Mouse (Mus musculus): ENCODE results near the gene Slc39a11.

Slc39a11 gene

GRCm38 (mm10) chr11:113510969-113511625 is 138.8 kb downstream of the Slc39a11 start:
- DNase-seq (ENCODE audit: low read depth, low spot score): no peak

GRCm38 (mm10) chr11:113510249-113510648 is 139.6 kb downstream of the Slc39a11 start:
- no peak for DNase-seq (ENCODE audit: low read depth, low spot score)

- no peak for DNase-seq (ENCODE audit: low read depth, low spot score)
Measured at GRCm38 (mm10) chr11:113507716-113508480, 142.0 kb downstream of the Slc39a11 start.

- no peak for DNase-seq (ENCODE audit: low read depth, low spot score)
Measured at GRCm38 (mm10) chr11:113505551-113506160, 144.2 kb downstream of the Slc39a11 start.

GRCm38 (mm10) chr11:113504459-113505062 is 145.3 kb downstream of the Slc39a11 start:
- DNase-seq (ENCODE audit: low read depth, low spot score): no peak

- no peak for DNase-seq (ENCODE audit: low read depth, low spot score)
Measured at GRCm38 (mm10) chr11:113502968-113503367, 146.9 kb downstream of the Slc39a11 start.

- DNase-seq (ENCODE audit: low read depth, low spot score): no peak
Measured at GRCm38 (mm10) chr11:113500631-113501305, 149.1 kb downstream of the Slc39a11 start.

GRCm38 (mm10) chr11:113498889-113499288 is 151.0 kb downstream of the Slc39a11 start:
- no peak for DNase-seq (ENCODE audit: low read depth, low spot score)

GRCm38 (mm10) chr11:113494021-113494546 is 155.8 kb downstream of the Slc39a11 start:
- no peak for DNase-seq (ENCODE audit: low read depth, low spot score)

GRCm38 (mm10) chr11:113490530-113491520 is 159.1 kb downstream of the Slc39a11 start:
- DNase-seq (ENCODE audit: low read depth, low spot score): no peak

- no peak for DNase-seq (ENCODE audit: low read depth, low spot score)
Measured at GRCm38 (mm10) chr11:113487603-113488335, 162.1 kb downstream of the Slc39a11 start.

- DNase-seq (ENCODE audit: low read depth, low spot score): no peak
Measured at GRCm38 (mm10) chr11:113484037-113484436, 165.8 kb downstream of the Slc39a11 start.

GRCm38 (mm10) chr11:113477550-113477949 is 172.3 kb downstream of the Slc39a11 start:
- peak; percentile 60 for DNase-seq (ENCODE audit: low read depth, low spot score)

- no peak for DNase-seq (ENCODE audit: low read depth, low spot score)
Measured at GRCm38 (mm10) chr11:113476720-113477119, 173.2 kb downstream of the Slc39a11 start.

- no peak for DNase-seq (ENCODE audit: low read depth, low spot score)
Measured at GRCm38 (mm10) chr11:113475491-113475890, 174.4 kb downstream of the Slc39a11 start.

- no peak for DNase-seq (ENCODE audit: low read depth, low spot score)
Measured at GRCm38 (mm10) chr11:113473998-113474534, 175.8 kb downstream of the Slc39a11 start.

- no peak for DNase-seq (ENCODE audit: low read depth, low spot score)
Measured at GRCm38 (mm10) chr11:113471936-113472335, 177.9 kb downstream of the Slc39a11 start.

- DNase-seq (ENCODE audit: low read depth, low spot score): no peak
Measured at GRCm38 (mm10) chr11:113469919-113470785, 179.7 kb downstream of the Slc39a11 start.

Measured in brain, embryonic 18.5 days (tissue).